Mouse (Mus musculus): ENCODE measurements around the gene Gpr62. TPM values are rescaled to one million over a fixed set of nuclear protein-coding genes. Genes with fewer than 3 reads are reported as not detected.

Gpr62 gene
- polyA plus RNA-seq, 1 experiment from 2014 or later = 0.31 TPM

DNA sequence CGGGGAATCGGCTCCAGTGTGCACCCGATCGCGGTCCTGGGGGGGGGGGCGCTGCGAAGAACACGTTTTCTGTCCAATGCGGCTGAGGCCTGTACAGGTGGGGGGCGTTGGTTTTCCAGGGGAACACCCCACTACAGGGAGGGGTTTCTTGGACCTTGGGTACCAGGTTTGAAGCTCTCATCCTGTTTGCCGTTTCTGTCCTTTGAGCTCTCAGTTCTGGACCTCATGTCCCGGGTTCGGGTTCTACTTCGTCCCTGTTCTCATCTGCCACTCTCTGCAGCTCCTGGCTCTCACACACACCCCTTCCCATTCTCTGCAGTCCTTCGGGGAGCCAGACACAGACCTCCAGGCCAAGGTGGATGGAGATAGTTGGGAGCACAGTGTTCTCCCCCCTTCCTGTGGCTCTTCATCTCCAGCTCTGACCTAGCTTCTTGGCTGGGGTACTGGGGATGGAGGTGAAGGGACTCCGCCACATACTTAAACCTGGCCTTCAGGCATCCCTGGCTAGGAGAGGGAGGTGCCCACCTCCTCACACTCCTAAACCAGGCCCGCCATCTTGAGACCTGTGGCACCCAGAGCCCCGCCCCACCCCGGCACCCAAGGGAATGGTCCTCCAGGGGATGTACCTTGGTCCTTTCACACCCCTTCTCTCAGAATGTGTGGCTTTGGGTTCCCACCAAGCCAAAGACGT is 11.5 kb downstream of the Gpr62 start:
- H3K9me3 ChIP-seq = no peaks in the 10 kb centered on the region
- ATAC-seq (ENCODE audit: extremely low read depth, insufficient number of reproducible peaks, low FRiP score, low TSS enrichment) = no peak; the same call in 1 of the 2 replicates
- 2% methylated on average over 16 of the region's 20 CpGs for WGBS
- H3K27ac ChIP-seq (replicated peaks) = peak overlapping the region; percentile 84
- peaks cover 88% of the 10 kb centered on the region for H3K4me1 ChIP-seq
- peaks cover 8% of the 10 kb centered on the region; the same call in 1 of the 2 replicates for H3K36me3 ChIP-seq
- peak overlapping the region; percentile 68 for H3K4me3 ChIP-seq
- peak overlapping the region; percentile 88 for H3K9ac ChIP-seq
- H3K4me2 ChIP-seq = peak overlapping the region; percentile 95
- H3K27me3 ChIP-seq (replicated peaks) = peaks cover 3% of the 10 kb centered on the region; the same call in 1 of the 2 replicates

DNA sequence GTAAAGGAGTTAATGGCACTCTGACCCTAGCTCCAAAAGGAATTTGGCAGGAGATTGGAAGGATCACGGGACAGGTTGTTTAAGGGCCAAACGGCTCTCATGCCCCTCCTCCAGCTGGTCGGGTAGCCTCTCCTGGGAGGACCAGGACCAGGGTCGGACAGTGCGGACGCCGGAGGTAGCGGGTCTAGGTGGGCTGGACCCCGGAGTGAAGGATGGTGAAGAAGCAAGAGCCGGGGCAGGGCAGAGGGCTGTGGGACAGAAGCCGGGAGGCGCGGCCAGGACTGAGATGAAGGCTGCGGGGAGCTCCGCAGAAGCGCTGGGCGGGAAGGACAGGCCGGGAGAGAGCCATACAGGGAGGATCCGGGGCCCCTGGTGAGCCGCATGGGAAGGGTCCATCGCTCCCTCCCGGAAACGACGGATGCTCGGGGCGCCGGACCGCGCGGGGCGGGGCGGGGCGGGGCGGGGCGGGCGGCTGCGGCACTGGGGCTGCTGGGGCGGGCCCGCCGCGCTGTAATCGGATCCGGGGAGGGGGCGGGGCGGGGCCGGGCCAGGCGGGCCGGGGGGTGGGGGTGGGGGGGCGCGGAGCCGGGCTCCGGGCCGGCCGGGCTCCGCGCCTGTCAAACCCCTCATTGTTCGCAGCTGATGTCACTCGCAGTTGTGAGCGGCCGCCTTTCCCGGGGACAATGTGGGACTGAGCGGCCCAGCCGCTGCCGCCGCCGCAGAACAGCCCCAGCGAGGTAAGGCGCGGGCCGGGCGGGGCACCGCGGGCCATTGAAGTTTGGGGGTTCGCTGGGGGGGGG is 12.3 kb downstream of the Gpr62 start, which contains the start of gene Pcbp4:
Pcbp4 (plus strand) TSS at position 21 of the 800 bp plus-strand sequence.
- peak within 1 kb of the TSS; percentile 95 for H3K4me2 ChIP-seq
- H3K4me1 ChIP-seq = peaks cover 87% of the 10 kb centered on the region
- H3K27me3 ChIP-seq (replicated peaks) = peaks cover 3% of the 10 kb centered on the region; the same call in 1 of the 2 replicates
- ATAC-seq (ENCODE audit: extremely low read depth, insufficient number of reproducible peaks, low FRiP score, low TSS enrichment) = peak; percentile 58
- WGBS = under 1% methylated on average over 38 of the region's 74 CpGs
- H3K4me3 ChIP-seq = peak within 1 kb of the TSS; percentile 68
- H3K9ac ChIP-seq = peak within 1 kb of the TSS; percentile 88
- no peaks in the 10 kb centered on the region for H3K9me3 ChIP-seq
- H3K27ac ChIP-seq (replicated peaks) = peak within 1 kb of the TSS; percentile 84
- H3K36me3 ChIP-seq = 0 out of 2 replicates have a peak, but pooled peaks cover 8% of the 10 kb centered on the region

DNA sequence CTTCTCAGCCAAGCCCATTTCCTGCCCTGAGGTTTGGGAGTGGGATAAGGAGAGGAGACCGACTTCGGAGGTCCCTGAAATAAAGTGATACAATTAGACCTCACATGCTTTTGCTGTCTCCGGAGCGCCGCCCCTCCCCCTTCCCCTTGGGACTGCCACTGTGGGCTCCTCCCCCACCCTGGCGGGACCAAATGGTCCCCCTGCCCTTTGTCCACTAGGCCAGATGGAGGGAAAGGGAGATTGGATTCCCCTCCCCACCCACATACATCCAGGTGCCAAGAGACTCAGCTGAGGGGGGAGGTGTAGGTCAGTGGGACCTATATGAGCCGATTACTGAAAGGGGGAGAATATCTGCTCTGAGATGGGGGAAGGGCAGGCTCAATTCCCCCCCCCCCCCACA is 12.9 kb downstream of the Gpr62 start:
- no peak for ATAC-seq (ENCODE audit: extremely low read depth, insufficient number of reproducible peaks, low FRiP score, low TSS enrichment)
- 5% methylated on average over 6 of the region's 7 CpGs for WGBS

DNA sequence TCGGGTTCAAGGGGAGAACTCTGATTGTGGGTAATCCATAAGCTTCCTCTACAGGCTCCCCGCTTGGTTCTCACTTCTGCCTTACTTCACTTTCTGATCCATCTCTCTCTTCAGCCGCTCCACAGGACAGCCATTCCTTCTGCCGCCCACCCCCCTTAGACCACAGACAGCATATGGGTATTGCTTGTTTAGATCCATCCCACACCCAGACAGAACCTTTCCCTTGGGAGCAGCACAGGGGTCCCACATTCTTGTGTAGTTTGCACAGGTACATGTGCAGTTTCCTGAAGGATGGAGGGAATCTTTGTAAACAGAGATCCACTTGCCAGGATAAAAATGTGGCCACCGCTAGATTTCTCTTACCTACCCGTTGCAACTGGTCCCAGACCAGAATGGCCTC is 13.4 kb downstream of the Gpr62 start:
- Histone ChIP-seq H3K4me1 (peaks cover 84% of the 10 kb centered on the region), H3K4me3 (peak overlapping the region; percentile 68; the same call in 1 of the 2 replicates), H3K27me3 (replicated peaks) (peaks cover 3% of the 10 kb centered on the region; the same call in 1 of the 2 replicates), H3K9ac (0 out of 2 replicates have a peak overlapping the region, but pooled peaks have one; percentile 88), H3K4me2 (peak overlapping the region; percentile 95), H3K36me3 (no peaks in the 10 kb centered on the region), H3K27ac (replicated peaks) (peak overlapping the region; percentile 84), H3K9me3 (no peaks in the 10 kb centered on the region)
- ATAC-seq (ENCODE audit: extremely low read depth, insufficient number of reproducible peaks, low FRiP score, low TSS enrichment) = no peak
- WGBS = 44% methylated on average over 6 of the region's 6 CpGs

More for the DNA sequence above, 12.9 kb downstream of the Gpr62 start:
- Histone ChIP-seq H3K4me2 (peak overlapping the region; percentile 95), H3K9me3 (no peaks in the 10 kb centered on the region), H3K9ac (peak overlapping the region; percentile 88), H3K27me3 (replicated peaks) (peaks cover 3% of the 10 kb centered on the region; the same call in 1 of the 2 replicates), H3K4me3 (peak overlapping the region; percentile 68), H3K27ac (replicated peaks) (peak overlapping the region; percentile 84), H3K36me3 (0 out of 2 replicates have a peak, but pooled peaks cover 1% of the 10 kb centered on the region), H3K4me1 (peaks cover 86% of the 10 kb centered on the region)

DNA sequence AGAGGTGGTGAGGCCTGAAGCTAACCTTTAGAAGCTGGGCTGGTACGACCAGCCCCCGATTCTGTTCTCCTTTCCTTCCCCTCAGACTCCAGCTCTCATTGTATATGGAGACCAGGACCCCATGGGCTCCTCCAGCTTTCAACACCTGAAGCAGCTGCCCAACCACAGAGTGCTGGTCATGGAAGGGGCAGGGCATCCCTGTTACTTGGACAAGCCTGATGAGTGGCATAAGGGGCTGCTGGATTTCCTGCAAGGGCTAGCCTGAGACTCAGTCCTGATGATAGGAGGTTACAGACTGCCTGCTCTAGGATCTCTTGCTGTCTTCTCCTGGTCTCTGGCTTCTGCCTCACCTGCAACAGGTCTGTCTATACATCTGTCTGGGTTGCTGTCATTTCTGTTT is 13.8 kb downstream of the Gpr62 start:
- no peak overlapping the region; the same call in 1 of the 2 replicates for H3K9ac ChIP-seq
- no peak for ATAC-seq (ENCODE audit: extremely low read depth, insufficient number of reproducible peaks, low FRiP score, low TSS enrichment)
- H3K27ac ChIP-seq (replicated peaks) = no peak overlapping the region
- no peaks in the 10 kb centered on the region for H3K9me3 ChIP-seq
- H3K4me1 ChIP-seq = peaks cover 82% of the 10 kb centered on the region
- no peaks in the 10 kb centered on the region for H3K36me3 ChIP-seq
- no peak overlapping the region for H3K4me3 ChIP-seq
- WGBS = 43% methylated on average over 2 of the region's 2 CpGs
- no peak overlapping the region for H3K4me2 ChIP-seq
- H3K27me3 ChIP-seq (replicated peaks) = peaks cover 3% of the 10 kb centered on the region; the same call in 1 of the 2 replicates

DNA sequence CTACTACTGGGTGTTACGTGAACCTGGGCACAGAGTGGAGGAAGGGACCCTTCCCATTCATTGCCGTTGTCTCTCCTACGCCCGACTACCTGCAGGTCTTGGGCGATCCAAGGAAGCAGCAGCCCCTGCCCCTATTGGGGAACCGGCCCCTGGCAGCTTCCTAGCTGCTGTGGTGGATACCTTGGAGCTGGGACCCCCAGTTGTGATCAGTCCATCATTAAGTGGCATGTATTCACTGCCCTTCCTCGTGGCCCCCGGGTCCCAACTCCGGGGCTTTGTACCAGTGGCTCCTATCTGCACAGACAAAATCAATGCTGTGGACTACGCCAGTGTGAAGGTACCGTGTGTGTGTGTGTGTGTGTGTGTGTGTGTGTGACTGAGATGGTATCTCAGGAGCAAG is 14.4 kb downstream of the Gpr62 start:
- Histone ChIP-seq H3K27ac (replicated peaks) (no peak overlapping the region), H3K4me1 (peaks cover 82% of the 10 kb centered on the region), H3K9me3 (no peaks in the 10 kb centered on the region), H3K36me3 (no peaks in the 10 kb centered on the region), H3K4me3 (no peak overlapping the region), H3K9ac (peak overlapping the region; percentile 64; the same call in 1 of the 2 replicates), H3K27me3 (replicated peaks) (peaks cover 3% of the 10 kb centered on the region; the same call in 1 of the 2 replicates), H3K4me2 (peak overlapping the region; percentile 30)
- 67% methylated on average over 11 of the region's 11 CpGs for WGBS
- no peak for ATAC-seq (ENCODE audit: extremely low read depth, insufficient number of reproducible peaks, low FRiP score, low TSS enrichment)

DNA sequence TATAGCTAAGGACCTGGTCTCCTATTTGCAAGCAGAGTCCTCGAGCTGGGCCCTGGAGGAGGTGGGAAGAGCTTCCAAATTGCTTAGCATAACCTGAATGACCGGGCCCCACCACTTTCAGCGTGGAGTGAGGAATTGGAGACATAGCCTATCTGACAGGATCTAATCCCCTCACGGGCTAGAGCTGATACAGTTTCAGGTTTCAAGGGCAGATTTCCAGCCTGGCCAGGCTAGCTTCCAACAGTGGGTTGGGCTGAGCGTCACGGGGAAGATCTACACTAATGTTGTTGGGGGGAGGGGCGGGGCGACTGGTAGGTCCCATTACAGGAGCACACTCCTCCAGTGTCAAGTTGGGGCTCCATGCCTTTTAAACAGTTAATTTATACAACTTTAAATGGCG is 15.1 kb downstream of the Gpr62 start:
- Histone ChIP-seq H3K27ac (replicated peaks) (peak overlapping the region; percentile 59; the same call in 1 of the 2 replicates), H3K9me3 (no peaks in the 10 kb centered on the region), H3K9ac (peak overlapping the region; percentile 64), H3K27me3 (replicated peaks) (peaks cover 3% of the 10 kb centered on the region; the same call in 1 of the 2 replicates), H3K4me3 (no peak overlapping the region), H3K4me2 (peak overlapping the region; percentile 30), H3K4me1 (peaks cover 80% of the 10 kb centered on the region), H3K36me3 (no peaks in the 10 kb centered on the region)
- ATAC-seq (ENCODE audit: extremely low read depth, insufficient number of reproducible peaks, low FRiP score, low TSS enrichment) = no peak
- 12% methylated on average over 9 of the region's 9 CpGs for WGBS

DNA sequence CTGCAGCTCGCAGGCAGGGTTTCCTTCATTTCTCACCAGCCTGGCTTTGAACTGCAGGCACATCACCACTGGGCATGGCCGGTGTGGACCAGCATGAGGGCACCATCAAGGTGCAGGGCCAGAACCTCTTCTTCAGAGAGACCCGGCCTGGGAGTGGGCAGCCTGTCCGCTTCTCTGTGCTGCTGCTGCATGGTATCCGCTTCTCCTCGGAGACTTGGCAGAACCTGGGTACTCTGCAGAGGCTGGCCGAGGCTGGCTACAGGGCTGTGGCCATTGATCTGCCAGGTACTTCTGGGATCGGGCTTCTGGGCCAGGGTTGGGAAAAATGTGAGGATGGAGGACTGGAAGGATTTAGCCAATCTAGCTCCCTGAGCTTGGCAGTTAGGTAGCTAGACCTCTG is 15.8 kb downstream of the Gpr62 start:
- H3K4me3 ChIP-seq = no peak overlapping the region
- no peaks in the 10 kb centered on the region for H3K9me3 ChIP-seq
- H3K4me2 ChIP-seq = peak overlapping the region; percentile 30; the same call in 1 of the 2 replicates
- H3K4me1 ChIP-seq = peaks cover 73% of the 10 kb centered on the region
- no peaks in the 10 kb centered on the region for H3K36me3 ChIP-seq
- H3K9ac ChIP-seq = peak overlapping the region; percentile 64; the same call in 1 of the 2 replicates
- H3K27me3 ChIP-seq (replicated peaks) = peaks cover 3% of the 10 kb centered on the region; the same call in 1 of the 2 replicates
- no peak overlapping the region for H3K27ac ChIP-seq (replicated peaks)
- no peak for ATAC-seq (ENCODE audit: extremely low read depth, insufficient number of reproducible peaks, low FRiP score, low TSS enrichment)
- 85% methylated on average over 8 of the region's 8 CpGs for WGBS

DNA sequence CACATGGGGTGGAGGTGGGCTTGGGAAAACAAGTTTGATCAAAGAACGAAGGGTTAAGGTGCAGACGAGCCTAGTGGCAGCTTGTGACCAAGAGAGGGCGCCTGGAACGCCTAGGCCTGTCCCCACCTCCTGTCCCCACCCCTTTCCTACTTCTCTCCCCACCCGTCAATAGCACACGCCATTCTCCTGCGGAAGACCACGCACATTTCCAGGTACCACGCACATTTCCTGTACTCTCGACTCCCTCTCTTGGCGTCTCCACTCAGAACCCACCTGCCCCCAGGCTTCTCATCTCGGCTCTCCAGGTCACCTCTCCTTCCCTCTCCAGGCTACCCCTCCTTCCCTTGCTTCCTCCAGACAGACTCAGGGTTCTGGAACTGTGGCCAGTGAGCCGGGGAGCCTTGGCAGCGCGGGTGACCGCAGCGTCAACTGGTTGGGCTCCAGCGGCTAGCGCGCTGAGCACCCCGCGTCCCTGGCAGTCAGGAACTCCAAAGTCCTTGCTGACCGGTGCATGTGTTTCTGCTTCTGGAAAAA is 17.2 kb downstream of the Gpr62 start:
- H3K4me3 ChIP-seq = peak overlapping the region; percentile 68
- H3K27me3 ChIP-seq (replicated peaks) = peaks cover 3% of the 10 kb centered on the region; the same call in 1 of the 2 replicates
- H3K36me3 ChIP-seq = no peaks in the 10 kb centered on the region
- WGBS = under 1% methylated on average over 23 of the region's 23 CpGs
- H3K9ac ChIP-seq = peak overlapping the region; percentile 86
- H3K27ac ChIP-seq (replicated peaks) = peak overlapping the region; percentile 79
- peaks cover 65% of the 10 kb centered on the region for H3K4me1 ChIP-seq
- no peaks in the 10 kb centered on the region for H3K9me3 ChIP-seq
- H3K4me2 ChIP-seq = peak overlapping the region; percentile 88
- ATAC-seq (ENCODE audit: extremely low read depth, insufficient number of reproducible peaks, low FRiP score, low TSS enrichment) = peak; percentile 11; the same call in 1 of the 2 replicates

DNA sequence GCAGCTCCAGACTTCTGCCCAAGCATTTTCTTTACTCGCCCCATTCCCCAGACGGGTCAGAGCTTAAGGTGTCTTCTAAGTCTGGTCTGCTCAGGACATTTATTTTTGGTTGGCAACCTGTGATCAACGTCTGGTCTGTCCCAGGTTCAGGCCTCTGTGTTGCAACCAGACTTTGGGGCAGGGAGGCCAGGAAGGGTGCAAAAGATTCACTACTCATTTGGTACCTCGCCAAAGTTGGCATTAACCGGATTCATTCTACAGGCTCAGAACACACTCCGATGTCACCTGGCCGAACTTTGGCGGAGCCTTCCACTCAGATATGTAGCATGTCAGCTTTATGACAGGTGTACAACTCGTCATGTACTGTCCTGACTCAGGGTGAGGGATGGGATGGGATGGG is 17.8 kb downstream of the Gpr62 start:
- ATAC-seq (ENCODE audit: extremely low read depth, insufficient number of reproducible peaks, low FRiP score, low TSS enrichment) = no peak
- H3K4me3 ChIP-seq = peak overlapping the region; percentile 68
- peaks cover 60% of the 10 kb centered on the region for H3K4me1 ChIP-seq

More for the DNA sequence above, 17.8 kb downstream of the Gpr62 start:
- Histone ChIP-seq H3K27me3 (replicated peaks) (peaks cover 3% of the 10 kb centered on the region; the same call in 1 of the 2 replicates), H3K9ac (peak overlapping the region; percentile 86), H3K4me2 (peak overlapping the region; percentile 88), H3K27ac (replicated peaks) (peak overlapping the region; percentile 79), H3K36me3 (no peaks in the 10 kb centered on the region), H3K9me3 (no peaks in the 10 kb centered on the region)
- 31% methylated on average over 9 of the region's 9 CpGs for WGBS
